Comparison of ENCODE assay signal across 8 mouse cellular contexts in genomic region chr3:38663023-38663422, GRCm38 (mm10).
DNase-seq lines count a peak whose midpoint lies in the region; ATAC-seq and TF ChIP-seq lines count a peak whose summit lies in the region.
"Had no signal": no experiment of that assay in that cellular context is flagged by ENCODE, and none has a peak within 500 bp of the region (broad histone marks: within the 10 kb centered on the region; RNA-seq: fewer than 3 reads in every experiment).

No protein-coding gene starts in this region.

- H3K4me1 ChIP-seq in kidney, adult 2 months (ENCODE audit: control insufficient read depth, insufficient read depth, low read length), result no peaks in the 10 kb centered on the region
- H3K4me1 ChIP-seq in kidney, embryonic 16.5 days (ENCODE audit: insufficient read depth, low read length), result peaks cover 6% of the 10 kb centered on the region; the same call in 1 of the 2 replicates
- H3K4me1 ChIP-seq in E14TG2a.4 (replicated peaks; ENCODE audit: low read depth, low read length), result no peaks in the 10 kb centered on the region
- H3K4me1 ChIP-seq in embryonic fibroblast, embryonic 13.5 days (ENCODE audit: control insufficient read depth, insufficient read depth, low read length), result no peaks in the 10 kb centered on the region

- WGBS in kidney, adult 2 months, result 85% methylated on average over 5 of the region's 5 CpGs
- 80% methylated on average over 5 of the region's 5 CpGs for WGBS in kidney, embryonic 16.5 days

- H3K27me3 ChIP-seq in kidney, adult 2 months (replicated peaks; ENCODE audit: control insufficient read depth, insufficient read depth, low read length), result 0 out of 2 replicates have a peak, but pooled peaks cover 1% of the 10 kb centered on the region
- no peaks in the 10 kb centered on the region for H3K27me3 ChIP-seq in kidney, embryonic 16.5 days (ENCODE audit: insufficient read depth, low read length)
- H3K27me3 ChIP-seq in E14TG2a.4 (ENCODE audit: insufficient read depth, low read length), result no peaks in the 10 kb centered on the region

- TF ChIP-seq POLR2A in kidney, adult 2 months (IDR thresholded peaks at IDR 0.05; ENCODE audit: low read depth, low read length), result no peak
- no peak for TF ChIP-seq POLR2A in embryonic fibroblast, embryonic 13.5 days (IDR thresholded peaks at IDR 0.05; ENCODE audit: low read depth, low read length)

- DNase-seq in kidney, adult 2 months, result no peak
- DNase-seq in 416B (ENCODE audit: low read depth), result peak; percentile 4
- no peak for DNase-seq in right cerebral cortex, postnatal 14 days
- DNase-seq: adrenal gland, postnatal 36 days had no signal

- TF ChIP-seq CTCF in kidney, adult 2 months (conservative IDR thresholded peaks at IDR 0.05; ENCODE audit: insufficient read depth, insufficient read length, low read depth, low read length), result peak; percentile 39
- peak; percentile 65 for TF ChIP-seq CTCF in E14TG2a.4 (conservative IDR thresholded peaks at IDR 0.05; ENCODE audit: low read length)
- TF ChIP-seq CTCF in embryonic fibroblast, embryonic 13.5 days (IDR thresholded peaks at IDR 0.05; ENCODE audit: borderline replicate concordance, insufficient read depth, low read length), result 0 out of 2 replicates have a peak, but pooled peaks have one; percentile 10

- H3K36me3 ChIP-seq in kidney, adult 2 months (ENCODE audit: control insufficient read depth, insufficient read depth, low read length), result no peaks in the 10 kb centered on the region
- no peaks in the 10 kb centered on the region for H3K36me3 ChIP-seq in kidney, embryonic 16.5 days (ENCODE audit: insufficient read depth, low read length)
- no peaks in the 10 kb centered on the region for H3K36me3 ChIP-seq in E14TG2a.4 (ENCODE audit: insufficient read depth, low read length)

- H3K4me3 ChIP-seq in kidney, adult 2 months (ENCODE audit: insufficient read depth, low read depth, low read length), result no peak overlapping the region
- no peak overlapping the region for H3K4me3 ChIP-seq in kidney, embryonic 16.5 days (ENCODE audit: low read length)
- no peak overlapping the region for H3K4me3 ChIP-seq in E14TG2a.4 (replicated peaks; ENCODE audit: low read length)
- no peak overlapping the region for H3K4me3 ChIP-seq in embryonic fibroblast, embryonic 13.5 days (ENCODE audit: insufficient read depth, low read length)

- no peak overlapping the region for H3K9ac ChIP-seq in kidney, embryonic 16.5 days (replicated peaks; ENCODE audit: low read length)

- no peak overlapping the region for H3K4me2 ChIP-seq in kidney, embryonic 16.5 days (replicated peaks; ENCODE audit: low read depth, low read length)

- H3K9me3 ChIP-seq in kidney, embryonic 16.5 days (ENCODE audit: low read length), result peaks cover 3% of the 10 kb centered on the region
- no peaks in the 10 kb centered on the region; the same call in 1 of the 2 replicates for H3K9me3 ChIP-seq in E14TG2a.4 (ENCODE audit: low read length)

- no peak for ATAC-seq in kidney, embryonic 16.5 days (ENCODE audit: low FRiP score, low TSS enrichment)
- no peak for ATAC-seq in frontal cortex, adult (ENCODE audit: low TSS enrichment)

- no peak overlapping the region for H3K27ac ChIP-seq in kidney, adult 2 months (ENCODE audit: insufficient read depth, low read depth, low read length)
- no peak overlapping the region for H3K27ac ChIP-seq in kidney, embryonic 16.5 days (ENCODE audit: low read length)
- no peak overlapping the region for H3K27ac ChIP-seq in embryonic fibroblast, embryonic 13.5 days (ENCODE audit: insufficient read depth, low read length)

Comparison
In these comparisons a context has a peak if more than half of its experiments do, and no peak if none do; other contexts are left out.
1. CTCF ChIP-seq: peak in every context shown above with its lines; median percentile 65 in E14TG2a.4; 39 in kidney, adult 2 months; 10 in embryonic fibroblast, embryonic 13.5 days.